Mouse (Mus musculus) urinary bladder, adult 18-20 months (tissue): ENCODE measurements around the gene Elk4.

Experiments used
- DNase-seq, 2 experiments: peaks; one replicate each; pipeline ENCODE4 v3.0.0; 2022; ENCODE audit warnings: low spot score in 2 of 2, mixed read lengths in 2 of 2

Elk4 gene

GRCm38 (mm10) chr1:131983806-131984205 is 23.6 kb upstream of the Elk4 start:
- DNase-seq: no peak

GRCm38 (mm10) chr1:131987432-131987831 is 20.0 kb upstream of the Elk4 start:
- no peak for DNase-seq

GRCm38 (mm10) chr1:131989476-131989875 is 17.9 kb upstream of the Elk4 start:
- DNase-seq: no peak

- DNase-seq: no peak
Observed at GRCm38 (mm10) chr1:131990083-131990760, 17.2 kb upstream of the Elk4 start.

- no peak for DNase-seq
Observed at GRCm38 (mm10) chr1:131992561-131993001, 14.8 kb upstream of the Elk4 start.

GRCm38 (mm10) chr1:131993169-131994040 is 14.0 kb upstream of the Elk4 start:
- DNase-seq: no peak

- no peak for DNase-seq
Observed at GRCm38 (mm10) chr1:131995062-131995461, 12.3 kb upstream of the Elk4 start.

- no peak for DNase-seq
Observed at GRCm38 (mm10) chr1:132000506-132000905, 6.9 kb upstream of the Elk4 start.

GRCm38 (mm10) chr1:132001880-132002330 is 5.5 kb upstream of the Elk4 start:
- no peak for DNase-seq

- DNase-seq: no peak
Observed at GRCm38 (mm10) chr1:132003111-132003510, 4.3 kb upstream of the Elk4 start.

GRCm38 (mm10) chr1:132003817-132004216 is 3.6 kb upstream of the Elk4 start:
- DNase-seq: no peak

- no peak for DNase-seq
Observed at GRCm38 (mm10) chr1:132004574-132005180, 2.7 kb upstream of the Elk4 start.

GRCm38 (mm10) chr1:132005466-132005865 is 1.9 kb upstream of the Elk4 start:
- no peak for DNase-seq

GRCm38 (mm10) chr1:132006046-132006445 is 1.4 kb upstream of the Elk4 start:
- no peak for DNase-seq

- no peak for DNase-seq
Observed at GRCm38 (mm10) chr1:132006721-132007120, 686 bp upstream of the Elk4 start.

- DNase-seq: peak; percentile 76 to 83
Observed at GRCm38 (mm10) chr1:132007828-132008827, 721 bp downstream of the Elk4 start.

- no peak for DNase-seq
Observed at GRCm38 (mm10) chr1:132008881-132009644, 1.7 kb downstream of the Elk4 start.

- no peak for DNase-seq
Observed at GRCm38 (mm10) chr1:132010632-132011501, 3.5 kb downstream of the Elk4 start.

- DNase-seq: no peak
Observed at GRCm38 (mm10) chr1:132011785-132012184, 4.4 kb downstream of the Elk4 start.
